Mouse (Mus musculus) embryonic fibroblast, embryonic 13.5 days (primary cell): Measurements from ENCODE around the gene Map4k5.

ENCODE experiments used
- CTCF ChIP-seq: IDR thresholded peaks from 2 replicates; pipeline ENCODE4 v1.5.1; 2011; ENCODE audit warnings: mild to moderate bottlenecking, control low read depth, low read length, moderate library complexity, borderline replicate concordance; ENCODE audit not compliant: insufficient read depth
- POLR2A ChIP-seq: IDR thresholded peaks from 2 replicates; pipeline ENCODE4 v1.6.1; 2011; ENCODE audit warnings: low read depth, mild to moderate bottlenecking, control low read depth, low read length, moderate library complexity

DNA sequence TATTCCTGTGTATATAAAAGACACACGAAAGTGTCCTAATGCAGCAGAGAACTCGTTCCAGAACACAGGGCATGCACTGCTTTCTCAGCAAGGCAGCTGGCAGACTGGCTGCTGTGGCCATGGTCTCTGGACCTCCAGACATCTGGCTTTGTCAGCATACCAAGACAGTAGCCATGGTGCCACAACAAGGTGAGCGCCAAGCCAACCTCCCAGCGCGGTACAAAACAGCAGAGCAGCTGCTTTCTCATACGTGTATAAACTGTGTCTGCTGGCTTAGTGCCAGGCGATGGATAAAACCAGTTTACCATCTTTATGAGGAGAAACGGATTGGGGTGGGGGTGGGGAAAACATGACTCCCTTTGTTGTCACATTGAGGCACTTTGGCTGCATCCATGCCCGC lies 127.5 kb downstream of the Map4k5 start:
- TF ChIP-seq CTCF (no peak), POLR2A (no peak)
